Mouse (Mus musculus): ENCODE data around the gene Samd11.

- no peak for TF ChIP-seq CTCF (IDR thresholded peaks at IDR 0.05; ENCODE audit: borderline replicate concordance, extremely low read depth, insufficient read depth, insufficient read length)
- no peak for TF ChIP-seq POLR2A (IDR thresholded peaks at IDR 0.05; ENCODE audit: borderline replicate concordance, extremely low read depth, insufficient read depth, insufficient read length, poor library complexity, severe bottlenecking)
Measured at GRCm38 (mm10) chr4:156216196-156216595, 39.3 kb downstream of the Samd11 start.

Data from brain, embryonic 14.5 days (tissue).